Comparison of ENCODE assay signal across 8 mouse cellular contexts in genomic region chr11:69099915-69100345, GRCm38 (mm10). TPM values are rescaled to one million over a fixed set of nuclear protein-coding genes. Genes with fewer than 3 reads are reported as not detected.
DNase-seq lines count a peak whose midpoint lies in the region; ATAC-seq and TF ChIP-seq lines count a peak whose summit lies in the region.

No protein-coding gene starts in this region.

- no peak; the same call in none of the 2 replicates for TF ChIP-seq POLR2A in embryonic fibroblast, embryonic 13.5 days (IDR thresholded peaks at IDR 0.05; ENCODE audit: low read depth, low read length)
- TF ChIP-seq POLR2A in myocyte (IDR thresholded peaks at IDR 0.05; ENCODE audit: insufficient read length, low read depth), result peak; percentile 40

- H3K9ac ChIP-seq in liver, embryonic 11.5 days (ENCODE audit: low read depth, low read length), result peak overlapping the region; percentile 71

- 2% methylated on average over 23 of the region's 23 CpGs for WGBS in liver, embryonic 11.5 days

- no peaks in the 10 kb centered on the region for H3K9me3 ChIP-seq in liver, embryonic 11.5 days (ENCODE audit: control insufficient read depth, low read length)

- H3K27me3 ChIP-seq in liver, embryonic 11.5 days (replicated peaks; ENCODE audit: control insufficient read depth, insufficient read depth, low read length), result no peaks in the 10 kb centered on the region
- no peaks in the 10 kb centered on the region for H3K27me3 ChIP-seq in myocyte (ENCODE audit: control insufficient read depth, insufficient read depth, insufficient read length)

- H3ac ChIP-seq in myocyte (ENCODE audit: control insufficient read depth, insufficient read length), result no peak overlapping the region

- TF ChIP-seq CTCF in embryonic fibroblast, embryonic 13.5 days (IDR thresholded peaks at IDR 0.05; ENCODE audit: borderline replicate concordance, insufficient read depth, low read length), result no peak

- H3K4me1 ChIP-seq in embryonic fibroblast, embryonic 13.5 days (ENCODE audit: control insufficient read depth, insufficient read depth, low read length), result peaks cover 12% of the 10 kb centered on the region
- H3K4me1 ChIP-seq in liver, embryonic 11.5 days (replicated peaks; ENCODE audit: control insufficient read depth, insufficient read depth, low read length), result peaks cover 46% of the 10 kb centered on the region

- H3K4me2 ChIP-seq in liver, embryonic 11.5 days, result peak overlapping the region; percentile 99
- peak overlapping the region; percentile 99 for H3K4me2 ChIP-seq in myocyte (ENCODE audit: low read depth)

- peaks cover 15% of the 10 kb centered on the region for H3K36me3 ChIP-seq in liver, embryonic 11.5 days (ENCODE audit: control insufficient read depth, insufficient read depth, low read length)
- H3K36me3 ChIP-seq in myocyte (ENCODE audit: control insufficient read depth, insufficient read depth), result peaks cover 30% of the 10 kb centered on the region

- peak; percentile 35 for ATAC-seq in liver, embryonic 11.5 days (replicated peaks; ENCODE audit: low FRiP score)

- peaks cover 10% of the 10 kb centered on the region for H3K79me2 ChIP-seq in myocyte (ENCODE audit: control insufficient read depth, insufficient read depth)

- peak; percentile 97 for DNase-seq in A20 (ENCODE audit: low read depth, low spot score)
- DNase-seq in adrenal gland, postnatal 4 days (ENCODE audit: low spot score in 2 of 2), result peak; percentile 83 to 85
- peak; percentile 96 to 98 for DNase-seq in heart, adult 9 months (ENCODE audit: low spot score in 2 of 2)
- DNase-seq in kidney, adult 9 months, result peak; percentile 91
- DNase-seq in liver, embryonic 11.5 days (ENCODE audit: low spot score), result peak; percentile 90
- peak; percentile 86 to 92 for DNase-seq in spleen, postnatal 4 days (ENCODE audit: low spot score in 2 of 2)

- peak overlapping the region; percentile 76 for H3K4me3 ChIP-seq in embryonic fibroblast, embryonic 13.5 days (ENCODE audit: insufficient read depth, low read length)
- peak overlapping the region; percentile 63 for H3K4me3 ChIP-seq in liver, embryonic 11.5 days (ENCODE audit: low read depth, low read length)
- peak overlapping the region; percentile 40 for H3K4me3 ChIP-seq in myocyte

- H3K27ac ChIP-seq in embryonic fibroblast, embryonic 13.5 days (ENCODE audit: insufficient read depth, low read length), result peak overlapping the region; percentile 85
- peak overlapping the region; percentile 77 for H3K27ac ChIP-seq in liver, embryonic 11.5 days (ENCODE audit: low read depth, low read length)

TF ChIP-seq in myocyte, 11 proteins besides CTCF, POLR2A, EP300 and RAD21:
- no peak for TF ChIP-seq CEBPB (IDR thresholded peaks at IDR 0.05; ENCODE audit: insufficient read depth, poor library complexity, severe bottlenecking)
- TF ChIP-seq MYOG (IDR thresholded peaks at IDR 0.05; ENCODE audit: control insufficient read depth in 1 of 3, insufficient read depth in 1 of 3, insufficient read length in 2 of 3, low read depth in 2 of 3), result peak in 1 of 3 experiments; percentile 42
- peak in 2 of 3 experiments; percentile 4 to 36 for TF ChIP-seq MYOD1 (IDR thresholded peaks at IDR 0.05; ENCODE audit: control insufficient read depth in 1 of 3, insufficient read length in 2 of 3, low read depth in 2 of 3)
- peak; percentile 97 for TF ChIP-seq SRF (IDR thresholded peaks at IDR 0.05; ENCODE audit: control insufficient read depth, insufficient read length, low read depth)

RNA-seq across cellular contexts. Expression of gene Per1, which starts 4.9 kb away (rescaled TPM):
- 100 to 1,000 TPM in 1 of 2 experiments, 10 to 100 TPM in 1; 99.4 to 130 TPM for total RNA-seq in adrenal gland, postnatal 4 days (2021)
- 23.1 and 30.9 TPM in 2 replicates for polyA plus RNA-seq in embryonic fibroblast, embryonic 13.5 days (2011; ENCODE audit: insufficient read length, low read depth, missing spikeins)
- 6.2 and 6.6 TPM in 2 replicates for polyA plus RNA-seq in liver, embryonic 11.5 days (2014; fragmentation: Nextera tagmentation; extraction: Ambion mirVana)
- polyA plus RNA-seq in myocyte (2012; fragmentation: generic; extraction: Trizol), result 8.9 TPM

RNA-seq across cellular contexts. Expression of gene Vamp2, which starts 11.6 kb away (rescaled TPM):
- 100 to 1,000 TPM; 208 to 226 TPM for total RNA-seq in adrenal gland, postnatal 4 days (2021)
- polyA plus RNA-seq in embryonic fibroblast, embryonic 13.5 days (2011; ENCODE audit: insufficient read length, low read depth, missing spikeins), result 51.1 and 58.3 TPM in 2 replicates
- 47.2 and 56.0 TPM in 2 replicates for polyA plus RNA-seq in liver, embryonic 11.5 days (2014; fragmentation: Nextera tagmentation; extraction: Ambion mirVana)
- 51.8 TPM for polyA plus RNA-seq in myocyte (2012; fragmentation: generic; extraction: Trizol)

RNA-seq across cellular contexts. Expression of gene Hes7, which starts 20.3 kb away (rescaled TPM):
- total RNA-seq in adrenal gland, postnatal 4 days (2021), result under 1 TPM; 0.51 to 0.59 TPM
- polyA plus RNA-seq in embryonic fibroblast, embryonic 13.5 days (2011; ENCODE audit: insufficient read length, low read depth, missing spikeins), result not detected in 2 replicates
- polyA plus RNA-seq in liver, embryonic 11.5 days (2014; fragmentation: Nextera tagmentation; extraction: Ambion mirVana), result 0.55 and 0.59 TPM in 2 replicates
- 0.28 TPM for polyA plus RNA-seq in myocyte (2012; fragmentation: generic; extraction: Trizol)

RNA-seq across cellular contexts. Expression of gene 9130213A22Rik, which starts 22.5 kb away (rescaled TPM):
- total RNA-seq in adrenal gland, postnatal 4 days (2021), result 1 to 10 TPM; 1.3 to 1.4 TPM
- 0.88 and 1.1 TPM in 2 replicates for polyA plus RNA-seq in embryonic fibroblast, embryonic 13.5 days (2011; ENCODE audit: insufficient read length, low read depth, missing spikeins)
- 0.10 and 0.22 TPM in 2 replicates for polyA plus RNA-seq in liver, embryonic 11.5 days (2014; fragmentation: Nextera tagmentation; extraction: Ambion mirVana)
- 0.78 TPM for polyA plus RNA-seq in myocyte (2012; fragmentation: generic; extraction: Trizol)

RNA-seq across cellular contexts. Expression of gene Aloxe3, which starts 25.8 kb away (rescaled TPM):
- total RNA-seq in adrenal gland, postnatal 4 days (2021), result under 1 TPM; 0.67 to 0.73 TPM
- polyA plus RNA-seq in embryonic fibroblast, embryonic 13.5 days (2011; ENCODE audit: insufficient read length, low read depth, missing spikeins), result 0.27 TPM in 1 of 2 replicates, not detected in the other
- polyA plus RNA-seq in liver, embryonic 11.5 days (2014; fragmentation: Nextera tagmentation; extraction: Ambion mirVana), result 0.48 TPM in 1 of 2 replicates, not detected in the other
- polyA plus RNA-seq in myocyte (2012; fragmentation: generic; extraction: Trizol), result 0.01 TPM

Comparison
In these comparisons a context has a peak if more than half of its experiments do, and no peak if none do; other contexts are left out.
1. Peak in every context shown above with its lines: DNase-seq, ATAC-seq, H3K4me3 ChIP-seq and H3K27ac ChIP-seq.